Mouse (Mus musculus): ENCODE measurements at regions not wholly inside any gene's neighbourhood (a gene's known extent, or its start where the extent isn't known, plus 50 kb on each side); places are given as distances from the start of the nearest gene placed in this dataset.
"Not testable (repeated sequence)": the region's sequence is repeated elsewhere in the genome, so short reads cannot be mapped to it uniquely, and the experiment has no call there.

DNA sequence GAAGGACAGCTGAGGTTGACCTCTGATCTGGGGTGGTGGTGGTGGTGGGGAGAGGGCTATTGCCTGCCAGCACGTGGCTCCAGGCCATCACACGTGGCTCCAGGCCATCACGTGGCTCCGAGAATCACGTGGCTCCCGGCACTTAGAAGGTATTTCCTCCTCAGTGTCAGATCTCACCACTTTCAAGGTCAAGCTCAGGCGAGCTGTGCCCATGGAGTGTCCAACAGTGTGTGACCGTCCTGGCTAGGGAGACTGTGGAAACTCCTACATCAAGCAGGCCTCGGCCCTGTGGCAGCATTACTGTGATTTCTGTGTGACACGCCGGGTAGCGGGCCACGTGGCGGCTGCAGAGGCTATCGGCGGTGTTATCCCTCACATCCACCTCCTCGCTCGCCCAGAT lies 111.8 kb upstream of the Kcng1 start:
- H3K36me3 ChIP-seq (ENCODE audit: control insufficient read depth, insufficient read depth, low read length), result no peaks in the 10 kb centered on the region
- ATAC-seq (replicated peaks; ENCODE audit: insufficient number of reproducible peaks, low FRiP score, low TSS enrichment), result no peak
- no peaks in the 10 kb centered on the region for H3K4me1 ChIP-seq (ENCODE audit: control insufficient read depth, insufficient read depth, low read length)
- no peak overlapping the region for H3K9ac ChIP-seq (ENCODE audit: low read depth, low read length)
- H3K9me3 ChIP-seq (replicated peaks; ENCODE audit: control insufficient read depth, low read length), result no peaks in the 10 kb centered on the region
- no peak overlapping the region for H3K4me2 ChIP-seq
- H3K27ac ChIP-seq (ENCODE audit: low read depth, low read length), result no peak overlapping the region
- peaks cover 7% of the 10 kb centered on the region; the same call in 1 of the 2 replicates for H3K27me3 ChIP-seq (ENCODE audit: control insufficient read depth, insufficient read depth, low read length)
- 89% methylated on average over 18 of the region's 18 CpGs for WGBS (ENCODE audit: insufficient replicate concordance)
- no peak overlapping the region for H3K4me3 ChIP-seq (ENCODE audit: low read depth, low read length)

DNA sequence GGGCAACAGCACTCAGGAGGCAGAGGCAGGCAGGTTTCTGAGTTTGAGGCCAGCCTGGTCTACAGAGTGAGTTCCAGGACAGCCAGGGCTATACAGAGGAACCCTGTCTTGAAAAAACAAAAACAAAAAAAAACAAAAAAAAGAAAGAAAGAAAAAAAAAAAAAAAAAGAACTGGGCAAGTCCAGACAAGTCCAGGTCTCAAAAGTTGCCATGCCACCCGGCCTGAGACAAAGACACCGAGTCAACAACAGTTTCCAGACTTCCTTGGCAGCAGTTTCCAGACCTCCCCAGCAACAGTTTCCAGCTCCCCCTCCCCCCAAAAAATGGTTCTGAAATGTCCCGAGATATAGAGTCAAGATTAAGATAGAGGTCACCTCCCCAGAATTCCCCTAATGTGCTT lies 110.6 kb upstream of the Kcng1 start:
- not testable (repeated sequence) for H3K27ac ChIP-seq (ENCODE audit: low read depth, low read length); H3K9me3 ChIP-seq (replicated peaks; ENCODE audit: control insufficient read depth, low read length); ATAC-seq (replicated peaks; ENCODE audit: insufficient number of reproducible peaks, low FRiP score, low TSS enrichment); H3K27me3 ChIP-seq (ENCODE audit: control insufficient read depth, insufficient read depth, low read length); H3K4me2 ChIP-seq; H3K9ac ChIP-seq (ENCODE audit: low read depth, low read length); H3K36me3 ChIP-seq (ENCODE audit: control insufficient read depth, insufficient read depth, low read length); H3K4me3 ChIP-seq (ENCODE audit: low read depth, low read length); H3K4me1 ChIP-seq (ENCODE audit: control insufficient read depth, insufficient read depth, low read length)
- 81% methylated on average over 3 of the region's 3 CpGs for WGBS (ENCODE audit: insufficient replicate concordance)

DNA sequence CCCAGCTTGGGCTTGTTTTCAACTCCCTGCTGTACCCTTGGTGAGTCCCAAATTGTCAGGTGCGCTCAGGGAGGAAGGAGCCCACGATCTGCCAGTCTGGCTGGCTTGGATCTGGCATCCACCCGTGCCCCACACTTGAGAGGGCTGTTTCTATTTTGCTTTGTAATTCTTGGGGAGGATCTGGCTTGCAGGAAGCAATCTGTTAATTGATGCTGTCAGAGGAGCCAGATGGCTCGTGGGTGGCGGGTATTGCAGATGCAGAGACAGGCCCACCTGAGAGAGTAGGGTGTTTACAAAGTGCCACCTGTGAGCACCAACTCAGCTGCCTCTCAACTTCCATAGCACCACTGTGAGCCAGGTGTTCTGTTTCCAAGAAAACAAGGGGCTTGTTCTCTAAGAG lies 99.1 kb upstream of the Kcng1 start:
- Histone ChIP-seq H3K27ac (ENCODE audit: low read depth, low read length) (no peak overlapping the region), H3K36me3 (ENCODE audit: control insufficient read depth, insufficient read depth, low read length) (no peaks in the 10 kb centered on the region), H3K9ac (ENCODE audit: low read depth, low read length) (no peak overlapping the region), H3K4me2 (no peak overlapping the region), H3K4me1 (ENCODE audit: control insufficient read depth, insufficient read depth, low read length) (no peaks in the 10 kb centered on the region), H3K27me3 (ENCODE audit: control insufficient read depth, insufficient read depth, low read length) (peaks cover 6% of the 10 kb centered on the region; the same call in 1 of the 2 replicates), H3K4me3 (ENCODE audit: low read depth, low read length) (no peak overlapping the region), H3K9me3 (replicated peaks; ENCODE audit: control insufficient read depth, low read length) (peaks cover 2% of the 10 kb centered on the region; the same call in 1 of the 2 replicates)
- ATAC-seq (replicated peaks; ENCODE audit: insufficient number of reproducible peaks, low FRiP score, low TSS enrichment), result no peak
- 64% methylated on average over 5 of the region's 5 CpGs for WGBS (ENCODE audit: insufficient replicate concordance)

DNA sequence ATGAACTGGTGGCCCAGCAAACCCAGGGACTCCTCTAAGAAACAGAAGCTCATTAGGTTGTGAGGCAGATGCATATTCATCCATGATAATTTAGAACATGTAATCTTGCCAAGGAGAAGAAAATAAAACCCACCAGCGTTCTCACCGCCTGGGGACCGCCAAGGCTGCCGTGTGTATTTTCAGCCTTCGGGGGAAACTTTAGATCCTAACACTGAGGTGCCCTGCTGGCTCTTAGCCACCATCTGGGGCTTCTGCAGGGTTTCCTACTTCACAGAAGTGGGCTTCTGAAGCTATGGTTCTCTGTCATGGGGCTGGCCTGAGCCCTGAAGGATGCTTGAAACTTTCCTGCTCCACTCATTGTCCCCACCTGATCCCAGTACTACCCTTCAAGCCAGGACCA lies 90.8 kb upstream of the Kcng1 start:
- whole genome bisulfite sequencing (ENCODE audit: insufficient replicate concordance), result 88% methylated on average over 5 of the region's 5 CpGs
- no peaks in the 10 kb centered on the region for H3K4me1 ChIP-seq (ENCODE audit: control insufficient read depth, insufficient read depth, low read length)
- ATAC-seq (replicated peaks; ENCODE audit: insufficient number of reproducible peaks, low FRiP score, low TSS enrichment), result no peak
- no peak overlapping the region for H3K4me3 ChIP-seq (ENCODE audit: low read depth, low read length)
- H3K9me3 ChIP-seq (replicated peaks; ENCODE audit: control insufficient read depth, low read length), result 0 out of 2 replicates have a peak, but pooled peaks cover 3% of the 10 kb centered on the region
- no peak overlapping the region for H3K4me2 ChIP-seq
- H3K9ac ChIP-seq (ENCODE audit: low read depth, low read length), result no peak overlapping the region
- H3K27ac ChIP-seq (ENCODE audit: low read depth, low read length), result no peak overlapping the region
- H3K27me3 ChIP-seq (ENCODE audit: control insufficient read depth, insufficient read depth, low read length), result no peaks in the 10 kb centered on the region
- H3K36me3 ChIP-seq (ENCODE audit: control insufficient read depth, insufficient read depth, low read length), result no peaks in the 10 kb centered on the region

DNA sequence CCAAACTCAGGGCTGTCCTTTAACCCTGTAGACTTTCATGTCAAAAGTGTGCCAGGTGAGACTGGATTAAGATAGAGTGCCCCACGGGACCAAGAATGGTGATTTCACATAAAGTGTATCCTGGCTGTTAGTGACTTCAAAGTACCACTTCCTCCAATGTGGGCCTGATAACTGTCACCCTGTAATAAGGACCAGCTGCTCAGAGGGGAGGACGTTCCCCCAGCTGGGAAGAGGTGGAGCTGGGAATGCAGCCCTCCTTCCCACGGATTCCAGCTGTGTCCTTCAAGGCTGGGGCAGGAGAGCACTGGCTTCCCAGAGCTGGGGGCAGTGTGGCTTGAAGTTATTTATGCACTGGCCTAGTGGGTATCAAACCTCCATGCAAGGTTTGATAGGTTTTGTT lies 89.7 kb upstream of the Kcng1 start:
- Histone ChIP-seq H3K4me1 (ENCODE audit: control insufficient read depth, insufficient read depth, low read length) (no peaks in the 10 kb centered on the region), H3K4me2 (no peak overlapping the region), H3K9me3 (replicated peaks; ENCODE audit: control insufficient read depth, low read length) (0 out of 2 replicates have a peak, but pooled peaks cover 3% of the 10 kb centered on the region), H3K4me3 (ENCODE audit: low read depth, low read length) (no peak overlapping the region), H3K9ac (ENCODE audit: low read depth, low read length) (no peak overlapping the region), H3K36me3 (ENCODE audit: control insufficient read depth, insufficient read depth, low read length) (no peaks in the 10 kb centered on the region), H3K27me3 (ENCODE audit: control insufficient read depth, insufficient read depth, low read length) (no peaks in the 10 kb centered on the region), H3K27ac (ENCODE audit: low read depth, low read length) (no peak overlapping the region)
- ATAC-seq (replicated peaks; ENCODE audit: insufficient number of reproducible peaks, low FRiP score, low TSS enrichment), result no peak
- 18% methylated on average over 3 of the region's 3 CpGs for WGBS (ENCODE audit: insufficient replicate concordance)

DNA sequence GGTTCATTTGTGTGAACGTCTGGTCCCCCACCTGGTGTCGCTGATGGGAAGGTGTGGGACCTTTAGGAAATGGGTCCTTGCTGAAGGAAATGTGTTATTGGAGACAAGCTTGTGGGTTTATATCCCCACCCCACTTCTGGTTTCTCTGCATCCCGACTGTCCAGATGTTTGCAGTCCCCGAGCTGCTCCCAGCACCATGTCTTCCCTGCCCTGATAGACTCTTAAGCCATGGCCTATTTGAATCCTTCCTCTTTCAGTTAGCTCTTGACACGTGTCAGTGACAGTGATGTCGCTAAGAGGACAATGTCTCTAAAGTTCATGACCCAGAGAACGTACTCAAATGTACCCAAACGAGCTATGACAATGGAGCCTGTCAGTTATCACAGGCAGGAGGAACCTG lies 77.7 kb upstream of the Kcng1 start:
- Histone ChIP-seq H3K9me3 (replicated peaks; ENCODE audit: control insufficient read depth, low read length) (no peaks in the 10 kb centered on the region), H3K27ac (ENCODE audit: low read depth, low read length) (no peak overlapping the region), H3K9ac (ENCODE audit: low read depth, low read length) (no peak overlapping the region), H3K4me1 (ENCODE audit: control insufficient read depth, insufficient read depth, low read length) (no peaks in the 10 kb centered on the region), H3K4me3 (ENCODE audit: low read depth, low read length) (no peak overlapping the region), H3K36me3 (ENCODE audit: control insufficient read depth, insufficient read depth, low read length) (no peaks in the 10 kb centered on the region), H3K4me2 (no peak overlapping the region), H3K27me3 (ENCODE audit: control insufficient read depth, insufficient read depth, low read length) (peaks cover 11% of the 10 kb centered on the region)
- ATAC-seq (replicated peaks; ENCODE audit: insufficient number of reproducible peaks, low FRiP score, low TSS enrichment), result no peak
- WGBS (ENCODE audit: insufficient replicate concordance), result 49% methylated on average over 8 of the region's 8 CpGs

DNA sequence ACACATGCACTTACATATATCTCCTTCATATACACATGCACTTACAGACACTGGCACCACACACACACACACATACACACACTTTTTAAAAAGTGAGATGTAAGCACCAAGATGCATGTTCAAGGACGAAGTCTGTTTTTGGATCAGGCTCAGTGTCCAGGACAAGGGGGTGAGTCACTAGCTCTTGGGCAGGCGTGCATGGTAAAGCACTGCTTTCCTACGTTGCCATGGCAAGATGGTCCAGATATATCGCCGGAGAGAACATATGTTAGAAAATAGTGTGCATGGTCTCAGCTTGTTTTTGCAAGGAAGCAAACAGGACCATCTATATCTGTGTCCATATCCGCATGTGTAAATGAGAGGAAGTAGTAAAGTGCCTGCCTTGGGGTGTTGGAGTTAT lies 77.0 kb upstream of the Kcng1 start:
- Histone ChIP-seq H3K4me2 (no peak overlapping the region), H3K27ac (ENCODE audit: low read depth, low read length) (no peak overlapping the region), H3K36me3 (ENCODE audit: control insufficient read depth, insufficient read depth, low read length) (no peaks in the 10 kb centered on the region), H3K4me3 (ENCODE audit: low read depth, low read length) (no peak overlapping the region), H3K9me3 (replicated peaks; ENCODE audit: control insufficient read depth, low read length) (no peaks in the 10 kb centered on the region), H3K4me1 (ENCODE audit: control insufficient read depth, insufficient read depth, low read length) (no peaks in the 10 kb centered on the region), H3K27me3 (ENCODE audit: control insufficient read depth, insufficient read depth, low read length) (peaks cover 15% of the 10 kb centered on the region), H3K9ac (ENCODE audit: low read depth, low read length) (no peak overlapping the region)
- 70% methylated on average over 6 of the region's 6 CpGs for WGBS (ENCODE audit: insufficient replicate concordance)
- no peak for ATAC-seq (replicated peaks; ENCODE audit: insufficient number of reproducible peaks, low FRiP score, low TSS enrichment)

DNA sequence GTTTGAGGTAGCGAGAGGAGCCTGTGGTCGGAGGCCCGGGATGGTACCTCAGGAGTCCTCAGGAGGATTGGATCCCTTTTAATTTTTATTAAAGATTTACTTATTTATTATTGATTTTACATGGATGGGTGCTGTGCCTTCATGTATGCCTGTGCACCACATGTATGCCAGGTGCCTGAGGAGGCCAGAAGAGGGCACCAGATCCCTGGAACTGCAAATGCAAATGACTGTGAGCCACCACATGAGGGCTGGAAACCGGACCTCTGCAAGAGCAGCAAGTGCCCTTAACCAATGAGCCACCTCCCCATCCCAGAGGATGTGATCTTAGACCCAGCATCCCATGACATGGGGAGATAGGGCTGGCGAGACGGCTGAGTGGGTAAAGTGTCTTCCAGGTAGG lies 76.3 kb upstream of the Kcng1 start:
- 73% methylated on average over 6 of the region's 6 CpGs for WGBS (ENCODE audit: insufficient replicate concordance)
- Histone ChIP-seq H3K9ac (ENCODE audit: low read depth, low read length) (no peak overlapping the region), H3K27me3 (ENCODE audit: control insufficient read depth, insufficient read depth, low read length) (peaks cover 15% of the 10 kb centered on the region), H3K4me2 (no peak overlapping the region), H3K27ac (ENCODE audit: low read depth, low read length) (no peak overlapping the region), H3K9me3 (replicated peaks; ENCODE audit: control insufficient read depth, low read length) (no peaks in the 10 kb centered on the region), H3K4me1 (ENCODE audit: control insufficient read depth, insufficient read depth, low read length) (no peaks in the 10 kb centered on the region), H3K4me3 (ENCODE audit: low read depth, low read length) (no peak overlapping the region), H3K36me3 (ENCODE audit: control insufficient read depth, insufficient read depth, low read length) (no peaks in the 10 kb centered on the region)
- no peak for ATAC-seq (replicated peaks; ENCODE audit: insufficient number of reproducible peaks, low FRiP score, low TSS enrichment)

DNA sequence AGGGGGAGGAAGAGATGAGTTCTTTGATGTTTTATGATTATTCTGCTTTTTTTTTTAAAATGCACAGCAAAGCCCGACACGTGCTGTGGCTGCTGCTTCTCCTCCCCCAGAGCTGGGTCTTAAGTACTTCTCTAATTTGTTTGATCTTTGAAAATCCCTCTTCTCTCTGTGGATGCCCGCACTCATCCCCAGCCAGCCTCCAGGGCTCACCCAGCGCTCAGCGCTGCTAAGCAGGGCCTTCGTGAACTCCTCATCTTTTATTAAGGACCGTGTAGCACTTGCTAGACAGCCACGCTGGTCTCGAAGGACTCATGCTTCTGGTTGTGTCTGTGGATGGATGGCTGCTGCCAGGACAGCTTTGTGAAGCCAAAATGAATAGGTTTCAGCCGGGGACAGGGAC lies 72.9 kb upstream of the Kcng1 start:
- no peak overlapping the region for H3K4me2 ChIP-seq
- WGBS (ENCODE audit: insufficient replicate concordance), result 63% methylated on average over 10 of the region's 10 CpGs

More for the DNA sequence above, 72.9 kb upstream of the Kcng1 start:
- Histone ChIP-seq H3K4me3 (ENCODE audit: low read depth, low read length) (no peak overlapping the region), H3K9me3 (replicated peaks; ENCODE audit: control insufficient read depth, low read length) (no peaks in the 10 kb centered on the region), H3K27ac (ENCODE audit: low read depth, low read length) (no peak overlapping the region), H3K9ac (ENCODE audit: low read depth, low read length) (no peak overlapping the region), H3K36me3 (ENCODE audit: control insufficient read depth, insufficient read depth, low read length) (no peaks in the 10 kb centered on the region), H3K4me1 (ENCODE audit: control insufficient read depth, insufficient read depth, low read length) (no peaks in the 10 kb centered on the region), H3K27me3 (ENCODE audit: control insufficient read depth, insufficient read depth, low read length) (peaks cover 15% of the 10 kb centered on the region)
- no peak for ATAC-seq (replicated peaks; ENCODE audit: insufficient number of reproducible peaks, low FRiP score, low TSS enrichment)
